Mouse (Mus musculus) kidney, adult 2 months (tissue): ENCODE data around the gene Galnt5. TPM values are rescaled to one million over a fixed set of nuclear protein-coding genes. Genes with fewer than 3 reads are reported as not detected.

Experiments used
- DNase-seq: peaks from one replicate; pipeline ENCODE4 v3.0.0; 2021
- H3K27ac ChIP-seq: fragments of 200-500 bp; 2 replicates; pipeline ENCODE4 v1.5.1; 2012; ENCODE audit warnings: low read depth, low read length, control low read depth, inconsistent platforms; ENCODE audit not compliant: insufficient read depth
- H3K27me3 ChIP-seq: fragments of 200-500 bp; replicated peaks from 2 replicates; pipeline ENCODE4 v1.6.1; 2012; ENCODE audit warnings: mild to moderate bottlenecking, moderate library complexity, low read length, inconsistent platforms; ENCODE audit not compliant: control insufficient read depth, insufficient read depth
- H3K36me3 ChIP-seq: fragments of 200-500 bp; 2 replicates; pipeline ENCODE4 v1.6.1; 2012; ENCODE audit warnings: mild to moderate bottlenecking, moderate library complexity, low read length, inconsistent platforms; ENCODE audit not compliant: control insufficient read depth, insufficient read depth
- H3K4me1 ChIP-seq: fragments of 200-500 bp; 2 replicates; pipeline ENCODE4 v1.6.1; 2011; ENCODE audit warnings: low read length; ENCODE audit not compliant: control insufficient read depth, insufficient read depth
- H3K4me3 ChIP-seq: fragments of 200-500 bp; 2 replicates; pipeline ENCODE4 v1.5.1; 2011; ENCODE audit warnings: mild to moderate bottlenecking, low read depth, low read length, control low read depth; ENCODE audit not compliant: insufficient read depth
- CTCF ChIP-seq: fragments of 200-500 bp; conservative IDR thresholded peaks from 2 replicates; pipeline ENCODE4 v1.5.1; 2011; ENCODE audit warnings: low read depth, mild to moderate bottlenecking, control low read depth, low read length, moderate library complexity, mixed read lengths; ENCODE audit not compliant: insufficient read depth, insufficient read length
- POLR2A ChIP-seq: fragments of 200-500 bp; IDR thresholded peaks from one replicate; pipeline ENCODE4 v1.6.1; 2011; ENCODE audit warnings: low read depth, low read length, control low read depth
- WGBS: fragments of 180-500 bp; shearing (Covaris S2); methylation state at CpG from one replicate; pipeline ENCODE4 v1.1.7; 2018; 5-methylcytosine and 5-hydroxymethylcytosine counted together
- polyA plus RNA-seq: library from polyadenylated mRNA; depleted of rRNA; stranded (reverse); fragments of >200 nt; gene quantifications from 2 replicates; pipeline ENCODE4 v1.2.3, GENCODE M21; 2012; rRNA removed

Galnt5 gene
- polyA plus RNA-seq, 1 experiment, result 0.02 TPM

DNA sequence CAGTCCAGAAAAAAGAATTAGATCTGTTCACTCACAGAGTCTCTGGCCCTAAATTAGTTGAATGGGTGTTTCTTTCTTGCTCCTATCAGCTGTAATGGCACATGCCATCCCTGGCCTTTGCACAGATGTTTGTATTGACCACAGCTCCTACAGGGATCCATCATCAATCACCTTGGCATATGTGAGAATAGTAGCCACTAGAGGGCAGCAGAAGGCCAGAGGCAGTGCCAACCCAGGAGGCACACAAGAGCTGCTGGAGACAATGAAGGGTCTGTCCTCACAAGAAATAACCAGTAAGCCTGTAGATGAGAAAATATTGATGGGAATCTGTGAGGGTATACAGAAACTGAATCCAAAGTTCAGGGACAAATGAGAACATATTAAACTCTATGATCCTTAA lies 57.7 kb downstream of the Galnt5 start:
- Histone ChIP-seq H3K27ac (no peak overlapping the region), H3K4me1 (no peaks in the 10 kb centered on the region), H3K36me3 (no peaks in the 10 kb centered on the region), H3K4me3 (no peak overlapping the region), H3K27me3 (no peaks in the 10 kb centered on the region)
- peak; percentile 68 for DNase-seq
- TF ChIP-seq CTCF, result peak; percentile 87
- TF ChIP-seq POLR2A, result no peak

DNA sequence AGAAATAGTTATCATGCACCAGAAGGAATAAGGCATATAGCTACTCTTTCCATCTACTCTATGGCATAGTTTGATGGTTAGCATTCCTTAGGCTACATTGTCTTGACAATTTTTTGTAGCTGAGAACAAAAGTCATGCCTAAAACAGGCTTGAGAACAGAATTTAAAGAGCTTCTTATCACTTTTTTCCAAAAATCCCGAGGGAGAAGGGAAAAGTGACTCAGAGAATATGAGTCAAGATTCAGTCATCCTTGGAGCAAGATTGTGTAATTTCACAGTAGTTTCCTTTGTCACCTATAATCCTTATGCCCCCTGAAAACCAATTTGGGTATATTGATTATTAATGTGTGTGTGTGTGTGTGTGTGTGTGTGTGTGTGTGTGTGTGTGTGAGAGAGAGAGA lies 82.2 kb downstream of the Galnt5 start:
- 57% methylated on average over 1 of the region's 1 CpGs for WGBS
- no peaks in the 10 kb centered on the region for H3K27me3 ChIP-seq
- DNase-seq, result no peak
- no peak for TF ChIP-seq CTCF
- no peak for TF ChIP-seq POLR2A
- no peaks in the 10 kb centered on the region for H3K36me3 ChIP-seq
- no peak overlapping the region for H3K4me3 ChIP-seq
- no peaks in the 10 kb centered on the region for H3K4me1 ChIP-seq
- no peak overlapping the region for H3K27ac ChIP-seq

DNA sequence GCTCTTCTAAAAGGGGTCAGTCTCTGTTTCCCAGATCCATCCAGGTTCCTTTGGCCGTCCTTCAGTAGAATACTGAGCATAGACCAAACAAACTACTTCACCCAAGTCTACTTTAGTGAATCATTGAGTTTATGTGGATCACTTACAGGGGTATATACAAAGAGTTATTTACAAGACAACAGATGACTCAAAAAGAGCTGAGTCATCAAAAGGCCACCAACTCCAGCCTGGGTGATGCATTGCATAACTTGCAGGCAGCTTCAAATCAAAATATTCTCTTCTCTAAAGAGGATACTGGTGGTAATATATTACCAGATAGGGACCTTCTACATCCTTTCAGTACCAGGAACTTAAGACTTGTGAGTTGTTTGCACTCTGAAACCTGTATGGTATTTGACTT lies 88.7 kb downstream of the Galnt5 start:
- TF ChIP-seq CTCF, result no peak
- no peak for TF ChIP-seq POLR2A
- 87% methylated on average over 1 of the region's 1 CpGs for WGBS
- no peak for DNase-seq
- Histone ChIP-seq H3K4me1 (no peaks in the 10 kb centered on the region), H3K27ac (no peak overlapping the region), H3K36me3 (no peaks in the 10 kb centered on the region), H3K4me3 (no peak overlapping the region), H3K27me3 (no peaks in the 10 kb centered on the region)

DNA sequence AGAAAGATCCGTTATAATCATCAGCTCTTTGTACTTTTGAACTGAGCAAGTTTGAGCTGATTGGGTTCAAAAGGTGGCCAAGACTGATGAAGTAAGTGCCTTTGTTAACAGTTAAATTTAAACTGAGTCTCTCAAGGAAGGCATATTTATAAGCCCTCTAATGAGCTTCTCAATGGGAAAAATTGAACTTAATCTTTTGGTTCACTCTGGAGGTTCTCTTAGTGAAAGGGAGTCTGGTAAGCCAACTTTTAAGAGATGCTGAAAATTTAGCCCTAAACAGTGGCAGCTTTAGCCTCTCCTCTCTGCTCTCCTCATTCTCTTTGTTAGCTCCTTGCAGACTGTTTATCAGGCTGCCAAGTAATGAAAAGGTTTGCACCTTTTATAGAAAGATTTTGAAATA lies 97.1 kb downstream of the Galnt5 start:
- H3K4me1 ChIP-seq, result no peaks in the 10 kb centered on the region
- 40% methylated on average over 1 of the region's 1 CpGs for WGBS
- no peak overlapping the region for H3K4me3 ChIP-seq
- no peaks in the 10 kb centered on the region for H3K27me3 ChIP-seq
- no peaks in the 10 kb centered on the region for H3K36me3 ChIP-seq
- no peak for TF ChIP-seq CTCF
- TF ChIP-seq POLR2A, result no peak
- DNase-seq, result no peak
- H3K27ac ChIP-seq, result no peak overlapping the region

Other genes starting within 250 kb of the Galnt5 start
- gene Ermn, start 55.0 kb downstream of the Galnt5 start, polyA plus RNA-seq, result not detected in 2 replicates
- gene Cytip, start 197.6 kb downstream of the Galnt5 start, polyA plus RNA-seq, result 22.0 and 23.1 TPM in 2 replicates